Mouse (Mus musculus): ENCODE data around the gene Peli3.
"Not testable (repeated sequence)": the region's sequence is repeated elsewhere in the genome, so short reads cannot be mapped to it uniquely, and the experiment has no call there.

Gene Peli3

DNA sequence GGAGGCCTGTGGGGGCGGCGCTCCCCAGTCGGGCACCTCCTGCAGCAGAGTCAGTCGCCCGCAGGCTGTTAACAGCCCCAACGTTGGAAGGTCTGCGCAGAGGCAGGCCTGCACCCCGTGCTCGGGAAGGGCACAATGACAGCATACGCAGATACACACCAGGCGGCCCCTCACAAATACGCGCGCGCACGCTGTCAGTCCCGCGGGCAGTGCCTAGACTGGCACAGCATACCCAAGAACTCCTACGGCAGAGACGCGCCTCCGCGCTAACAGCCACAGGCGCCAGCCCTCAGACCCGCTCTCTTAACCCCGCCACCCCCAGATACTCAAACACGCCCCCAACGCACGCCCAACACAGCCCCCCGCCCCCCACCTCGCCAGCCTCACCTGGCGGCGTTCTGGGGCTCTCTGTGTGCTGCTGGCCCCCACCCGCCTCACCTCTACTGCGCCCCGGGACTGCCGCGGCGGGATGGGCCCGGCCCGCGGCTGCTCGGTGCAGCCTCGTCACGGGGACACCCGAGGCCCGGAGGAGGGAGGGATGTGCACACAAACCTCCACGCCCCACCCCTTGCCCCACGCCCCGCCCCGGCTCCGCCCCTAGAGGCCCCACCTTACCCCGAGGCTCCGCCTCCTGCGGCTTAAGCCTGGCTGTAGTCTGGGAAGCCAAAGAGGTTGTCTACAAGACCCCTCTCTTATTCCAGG lies at the start of gene Peli3:
Gene Peli3, minus strand, starts transcription at position 577 of the 702 bp plus-strand sequence.
- peak; percentile 61 to 69 for DNase-seq

DNA sequence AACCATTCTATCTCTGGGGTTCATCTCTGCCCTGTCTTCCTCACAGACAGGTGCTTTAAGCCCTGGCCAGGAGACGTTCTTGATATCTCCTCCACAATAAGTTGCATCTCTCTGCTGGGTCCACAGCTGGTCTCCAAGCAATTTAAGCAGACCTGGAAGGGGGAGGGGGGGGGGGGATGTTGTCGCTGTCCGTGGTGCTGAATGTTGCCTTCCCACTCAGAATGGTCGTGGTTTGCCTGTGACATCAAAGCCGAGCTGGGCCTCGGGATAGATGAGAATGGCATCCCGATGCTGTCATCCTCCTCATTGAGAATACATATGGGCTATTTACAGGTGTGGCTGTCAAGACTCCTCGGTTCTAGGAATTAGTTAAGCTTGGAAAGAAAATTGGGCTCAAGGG lies 49.4 kb upstream of the Peli3 start:
- DNase-seq, result no peak

DNA sequence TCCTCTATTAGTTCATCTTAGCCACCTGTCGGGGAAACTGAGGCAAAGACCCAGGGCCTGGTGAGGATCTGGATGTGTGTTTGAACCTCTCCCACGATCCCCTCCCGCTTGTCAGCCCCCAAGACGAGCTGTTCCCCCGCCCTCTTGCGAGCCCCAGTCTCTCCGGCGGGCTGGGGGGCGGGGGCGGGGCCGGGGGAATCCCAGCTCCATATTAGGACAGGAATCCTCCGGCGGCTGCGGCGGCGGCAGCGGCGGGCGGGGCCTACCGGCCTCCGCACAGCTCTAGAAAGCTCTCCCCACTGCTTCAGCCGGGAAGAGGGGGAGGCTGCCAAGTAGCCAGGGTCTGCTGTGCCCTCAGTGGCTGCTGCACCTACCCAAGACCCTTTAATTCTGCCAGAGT lies 47.8 kb upstream of the Peli3 start:
- DNase-seq, result no peak

DNA sequence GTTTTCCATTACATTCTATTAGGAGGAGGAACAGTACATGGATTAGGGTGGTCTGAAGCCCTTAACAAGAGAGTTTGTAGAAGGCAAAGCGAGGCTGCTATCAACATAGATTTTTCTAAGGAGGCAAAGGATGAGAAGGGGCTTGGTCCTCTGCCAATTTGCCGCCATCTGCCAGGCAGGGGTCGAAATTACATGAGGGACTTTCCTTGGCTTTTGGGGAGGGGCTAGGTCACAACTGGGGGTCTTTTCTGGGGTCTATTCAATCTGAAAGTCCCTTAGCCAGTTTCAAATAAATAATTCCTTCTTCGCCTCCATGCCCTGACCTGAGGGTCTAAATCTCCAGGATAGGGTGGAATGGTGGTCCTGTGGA lies 47.3 kb upstream of the Peli3 start, which contains the start of gene Npas4:
Gene Npas4, minus strand, starts transcription at position 61 of the 370 bp plus-strand sequence.
- no peak for DNase-seq

DNA sequence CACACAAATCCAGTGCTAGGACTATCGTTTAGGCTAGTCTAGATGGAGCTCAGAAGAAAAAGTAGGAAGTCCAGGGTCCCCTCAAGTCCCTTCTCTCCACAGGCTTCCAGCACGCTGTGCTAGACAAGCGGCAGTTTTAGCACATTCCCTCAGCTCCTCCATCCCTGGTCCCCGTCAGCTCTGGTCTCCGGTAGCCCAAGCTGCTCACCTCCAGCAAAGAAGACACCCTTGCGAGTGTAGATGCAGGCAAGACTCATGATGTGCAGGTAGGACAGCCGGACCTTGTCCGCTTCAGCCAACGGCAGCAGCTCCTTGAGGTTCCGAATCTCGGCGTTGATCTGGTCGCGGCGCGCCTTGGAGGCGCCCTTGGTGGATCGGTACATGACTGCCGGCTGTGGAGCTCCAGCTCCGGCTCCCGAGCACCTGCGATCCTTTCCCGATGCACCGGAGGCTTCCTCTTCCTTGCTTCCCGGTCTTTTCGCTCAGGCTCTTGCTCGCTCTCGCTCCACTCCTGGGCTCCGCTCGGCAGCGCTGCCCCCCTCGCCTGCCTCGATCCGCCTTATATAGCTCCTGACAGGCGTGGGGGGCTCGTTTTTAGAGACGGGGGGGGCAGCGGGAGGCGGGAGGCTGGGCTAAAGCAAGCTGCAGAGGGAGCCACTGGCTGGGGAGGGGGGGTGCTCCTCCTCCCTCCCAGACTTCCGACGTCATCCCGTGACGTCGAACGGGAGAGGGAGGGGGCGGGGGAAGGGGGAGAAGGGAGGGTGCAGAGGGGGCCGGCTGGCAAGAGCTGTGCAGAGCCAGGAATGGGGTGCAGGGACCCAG lies 46.7 kb upstream of the Peli3 start:
- DNase-seq, result no peak

DNA sequence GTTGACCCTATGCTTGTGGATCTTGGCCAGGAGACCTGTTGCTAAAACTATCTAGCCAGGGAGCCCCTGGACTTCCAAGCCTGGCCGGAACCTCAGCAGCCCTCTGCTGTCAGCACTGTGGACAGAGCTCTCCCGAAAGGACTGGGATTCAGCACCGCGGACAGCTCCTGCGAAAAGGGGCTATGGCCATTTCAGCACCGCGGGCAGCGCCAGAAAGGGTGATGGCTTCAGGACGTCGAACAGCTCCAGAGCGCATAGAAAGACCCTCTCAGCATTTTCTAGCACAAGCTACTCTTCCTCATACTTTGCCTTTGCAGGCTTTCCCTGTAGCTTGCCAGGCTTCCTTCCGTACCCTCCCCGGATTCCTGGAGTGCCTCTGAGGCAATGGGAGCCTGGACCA lies 46.1 kb upstream of the Peli3 start:
- DNase-seq, result peak; percentile 61 to 62

DNA sequence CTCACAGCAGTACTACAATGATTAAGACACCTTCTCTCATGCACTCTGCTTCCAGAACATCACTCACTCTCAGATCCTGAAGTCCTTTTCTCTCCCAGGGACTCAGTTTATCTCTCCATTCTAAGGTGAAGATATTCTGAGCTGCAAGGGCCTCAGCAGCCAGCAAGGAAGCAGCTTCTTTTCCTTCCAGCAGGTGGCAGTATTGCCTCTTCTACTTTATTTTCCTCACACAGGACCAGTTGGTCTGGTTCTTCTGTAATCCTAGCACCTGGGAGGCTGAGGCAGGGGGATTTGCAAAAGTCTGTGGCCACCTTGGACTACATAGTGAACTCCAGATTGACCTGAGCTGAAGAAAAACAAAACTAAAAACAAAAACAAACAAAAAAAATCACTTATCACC lies 38.8 kb upstream of the Peli3 start:
- no peak for DNase-seq

DNA sequence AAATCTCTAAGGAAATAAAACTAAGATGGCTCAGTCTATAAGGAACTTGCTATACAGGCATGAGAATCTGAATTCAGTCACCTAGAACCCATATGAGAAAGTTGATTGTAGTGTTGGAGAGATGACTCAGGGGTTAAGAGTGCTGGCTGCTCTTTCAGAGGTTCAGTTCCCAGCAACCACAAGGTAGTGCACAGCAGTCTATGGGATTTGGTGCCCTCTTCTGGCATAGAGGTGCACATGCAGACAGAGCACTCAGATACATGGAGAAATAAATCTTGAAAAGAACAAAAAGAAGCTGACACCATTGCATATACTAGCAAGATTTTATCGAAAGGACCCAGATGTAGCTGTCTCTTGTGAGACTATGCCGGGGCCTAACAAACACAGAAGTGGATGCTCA lies 25.3 kb upstream of the Peli3 start:
- no peak for DNase-seq

DNA sequence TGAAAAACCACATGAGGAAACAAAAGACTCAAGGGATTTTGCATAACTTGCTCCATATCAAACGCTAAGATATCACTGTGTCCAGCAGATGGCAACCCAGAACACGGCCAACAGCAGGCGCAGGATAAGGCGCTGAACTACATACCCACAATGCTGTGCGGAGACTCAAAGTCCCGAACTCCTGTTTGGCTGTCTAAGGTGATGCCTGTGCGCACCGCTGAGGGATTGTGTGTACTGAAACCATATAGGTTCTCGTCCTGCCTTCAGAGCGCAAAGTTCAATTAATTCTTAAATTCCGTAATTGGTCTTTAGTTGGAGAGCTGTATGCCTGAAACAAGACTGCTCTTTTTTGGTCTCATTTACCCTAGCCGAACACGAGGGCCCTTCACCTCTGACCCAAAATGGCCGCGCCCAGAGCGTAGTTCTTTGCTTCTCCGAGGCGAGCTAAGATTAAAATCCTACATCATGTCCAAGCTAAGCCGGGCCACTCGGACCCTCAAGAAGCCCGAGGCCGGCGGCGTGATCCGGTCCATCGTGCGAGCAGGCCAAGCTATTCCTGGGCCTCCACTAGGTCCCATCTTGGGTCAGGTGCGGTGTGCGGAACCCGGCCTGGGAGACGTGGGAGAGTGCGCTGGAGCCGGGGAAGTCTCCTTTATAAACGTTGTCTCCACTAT lies 19.1 kb upstream of the Peli3 start, which contains the start of gene Mrpl11:
Gene Mrpl11, plus strand, starts transcription at position 220 of the 674 bp plus-strand sequence.
- DNase-seq, result peak; percentile 69 to 80

DNA sequence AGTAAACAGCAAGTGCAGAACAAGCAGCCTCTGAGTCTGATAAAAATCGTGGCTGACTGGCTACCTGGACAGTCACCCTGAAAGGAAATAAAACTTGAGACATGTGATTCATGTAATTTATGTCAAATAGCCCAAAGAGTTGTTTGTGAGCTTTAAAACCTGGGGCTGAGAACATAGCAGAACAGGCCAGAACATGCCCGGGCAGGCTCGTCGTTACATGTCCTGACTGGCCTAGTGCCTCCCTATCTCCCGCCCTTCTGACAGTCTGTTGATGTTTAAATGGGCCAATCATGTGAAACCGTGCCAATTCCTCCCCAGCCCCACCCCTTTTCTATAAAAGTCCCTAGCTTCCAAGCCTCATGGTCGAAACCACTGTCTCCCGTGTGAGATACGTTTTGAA lies 5.7 kb upstream of the Peli3 start:
- not testable (repeated sequence) for DNase-seq

DNA sequence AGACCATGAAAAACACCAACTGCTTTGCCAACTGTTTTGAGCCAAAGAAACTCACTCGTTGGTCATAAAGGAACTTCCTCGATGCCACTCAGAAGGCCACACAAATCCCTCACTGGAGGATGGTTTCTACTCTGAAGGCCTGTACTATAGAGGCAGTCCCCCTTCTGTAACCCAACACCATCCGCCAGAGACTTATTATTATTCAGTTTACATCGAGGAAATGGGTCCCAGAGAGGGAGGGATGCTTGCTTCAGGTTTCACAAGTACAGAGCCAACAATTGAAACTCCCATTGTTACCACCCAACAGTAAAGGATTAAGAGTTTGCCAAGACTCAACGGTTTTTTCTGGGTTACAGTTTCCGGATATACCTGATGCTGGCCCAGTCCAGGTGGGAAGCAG lies 2.6 kb upstream of the Peli3 start:
- no peak for DNase-seq

DNA sequence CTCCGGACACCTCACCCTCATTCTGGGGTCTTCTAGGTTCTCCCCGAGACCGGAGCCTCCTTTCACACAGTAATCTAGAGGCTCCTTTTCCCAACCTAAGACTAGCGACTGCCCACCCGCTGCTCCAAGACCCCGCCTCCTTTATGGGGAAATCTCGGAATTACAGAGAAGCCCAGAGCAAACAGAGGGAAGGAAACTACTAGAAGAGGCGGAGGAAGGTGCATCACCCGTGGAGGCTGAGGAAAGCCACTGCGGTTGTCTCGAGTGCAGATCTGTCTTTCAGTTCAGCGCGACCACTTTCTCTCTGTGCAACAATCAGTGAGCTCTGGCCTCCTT lies 294 bp upstream of the Peli3 start:
- DNase-seq, result no peak

DNA sequence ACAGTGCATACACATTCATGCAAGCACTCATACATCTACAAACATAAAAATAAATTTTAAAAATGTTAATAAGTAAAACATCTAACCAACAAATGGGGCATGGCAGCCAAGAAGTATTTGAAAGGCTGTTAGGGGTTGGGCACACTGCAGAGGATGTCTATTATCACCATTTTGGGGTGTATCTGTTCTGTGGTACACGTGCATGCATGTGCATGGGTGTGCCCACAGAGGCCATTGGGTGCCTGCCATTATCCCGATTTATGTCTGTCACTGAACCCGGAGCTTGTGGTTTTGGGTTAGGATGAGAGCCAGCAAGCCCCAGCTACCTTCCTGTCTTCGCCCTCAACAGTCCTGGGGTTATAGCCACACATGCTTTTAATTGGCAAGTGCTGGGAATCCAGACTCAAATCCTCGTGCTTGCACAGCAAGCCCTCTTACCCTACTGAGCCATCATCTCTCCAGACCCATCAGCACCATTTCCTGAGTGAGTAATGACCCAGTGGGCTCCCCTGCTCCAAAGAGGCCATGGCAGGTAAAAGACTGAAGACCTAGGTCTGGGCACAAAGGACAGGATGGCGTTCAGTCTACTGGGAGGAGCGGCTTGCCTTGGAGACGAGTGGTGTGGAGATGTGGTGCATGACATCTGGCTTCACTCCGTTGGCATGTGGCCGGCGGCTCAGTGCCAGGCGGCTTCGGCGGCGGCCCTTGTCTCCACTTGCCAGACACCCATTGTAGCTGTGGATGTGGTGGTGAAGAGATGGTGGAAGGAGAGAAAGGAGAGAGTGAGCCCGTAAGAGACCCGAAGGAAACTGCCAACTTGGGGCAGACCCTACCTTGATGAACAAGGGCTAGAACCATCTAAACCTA lies 5.2 kb downstream of the Peli3 start:
- DNase-seq, result no peak

DNA sequence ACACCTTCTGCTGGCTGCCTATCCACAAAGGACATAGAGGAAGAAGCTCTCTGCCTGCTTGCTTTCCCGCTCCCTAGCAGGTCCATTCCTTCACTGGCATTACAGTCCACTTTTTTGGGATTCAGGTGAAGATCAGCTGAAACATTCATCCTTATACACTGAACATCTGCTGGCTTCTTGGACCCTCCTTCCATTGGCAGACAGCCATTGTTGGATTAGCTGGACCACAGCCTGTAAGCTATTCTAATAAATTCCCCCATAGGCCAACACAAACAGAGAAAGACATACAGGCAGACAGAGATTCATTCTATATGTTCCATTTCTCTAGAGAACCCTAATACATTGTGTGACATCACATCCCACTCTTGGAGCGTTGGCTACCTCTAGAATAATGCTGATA lies 6.0 kb downstream of the Peli3 start:
- DNase-seq, result no peak

DNA sequence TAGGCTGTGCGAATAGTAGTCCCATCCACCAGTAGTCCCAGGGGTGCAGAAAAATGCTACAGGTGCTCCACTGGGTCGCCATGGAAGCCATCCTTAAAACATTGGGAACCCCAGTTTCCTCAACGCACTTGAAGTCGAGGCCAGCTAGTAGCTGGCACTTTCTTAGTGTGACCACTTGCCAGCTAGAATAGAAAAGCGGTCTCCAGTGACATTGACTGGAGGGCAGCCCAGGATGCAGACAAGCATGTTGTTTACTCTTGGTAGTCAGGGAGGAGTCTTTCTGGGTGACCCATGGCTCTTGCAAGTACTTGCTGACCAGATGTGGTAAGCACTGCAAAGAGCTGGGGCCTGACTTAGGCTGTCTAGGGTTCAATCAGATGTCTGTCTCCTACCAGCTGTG lies 14.1 kb downstream of the Peli3 start:
- no peak for DNase-seq

DNA sequence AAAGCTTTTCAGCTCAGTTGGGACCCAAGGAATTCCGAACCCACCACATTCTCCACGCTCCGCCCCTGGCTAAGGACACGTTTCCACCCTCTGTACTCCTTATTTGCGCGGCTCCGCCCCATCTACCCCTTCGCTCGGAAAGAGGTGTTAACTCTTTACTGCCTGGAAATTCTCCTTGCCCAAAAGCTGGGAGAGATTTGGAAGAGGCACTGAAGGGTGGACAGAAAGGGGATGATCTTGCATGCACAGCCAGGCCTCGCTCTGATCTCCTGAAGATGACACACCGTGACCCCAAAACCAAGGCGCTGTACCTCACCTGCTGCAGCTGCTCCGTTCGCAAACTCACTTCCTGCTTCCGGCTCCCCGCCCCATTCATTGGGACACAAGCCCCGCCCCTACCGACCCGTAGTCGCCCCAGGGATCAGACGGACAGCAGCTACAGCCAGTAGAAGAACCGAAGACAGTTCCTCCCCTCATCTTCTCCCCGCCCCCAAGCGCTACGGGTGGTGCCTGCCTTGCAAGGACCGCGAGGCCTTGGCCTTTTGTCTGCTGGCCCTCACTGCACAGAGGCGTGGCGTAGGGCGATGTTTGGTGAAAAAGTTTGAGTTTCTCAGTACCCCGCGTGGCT lies 14.9 kb downstream of the Peli3 start, which contains the start of gene Dpp3:
Gene Dpp3, minus strand, starts transcription at position 384 of the 628 bp plus-strand sequence.
- DNase-seq, result peak; percentile 97 to 98

DNA sequence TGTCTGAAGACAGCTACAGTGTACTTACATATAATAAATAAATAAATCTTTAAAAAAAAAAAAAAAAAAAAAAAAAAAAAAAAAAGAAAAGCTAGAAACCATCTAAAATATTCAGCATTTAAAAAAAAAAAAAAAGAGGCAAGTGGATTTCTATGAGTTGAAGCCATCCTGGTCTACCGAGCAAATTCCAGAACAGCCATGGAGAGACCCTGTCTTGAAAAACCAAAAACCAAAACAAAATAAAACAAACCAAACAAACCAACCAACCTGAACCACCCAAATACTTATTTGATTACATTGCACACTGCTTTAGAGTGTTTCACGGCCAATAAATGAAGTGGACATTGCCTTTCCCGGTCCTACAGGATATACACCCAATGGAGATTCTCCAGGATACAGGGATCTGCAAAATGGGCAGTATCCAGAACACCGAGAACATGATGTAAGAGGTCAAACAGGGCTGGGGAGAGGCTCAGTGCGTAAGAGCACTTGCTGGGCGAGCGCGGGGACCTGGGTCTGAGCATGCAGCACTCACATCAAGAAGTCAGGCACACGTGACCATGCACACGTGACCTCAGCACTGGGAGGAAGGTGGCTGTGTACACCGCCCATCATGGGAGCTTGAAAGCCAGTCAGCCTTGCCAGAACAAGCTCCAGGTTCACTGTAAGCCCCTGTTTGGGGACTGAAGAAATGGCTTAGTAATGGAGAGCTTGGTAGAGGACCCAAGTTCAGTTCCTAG lies 17.6 kb downstream of the Peli3 start:
- no peak for DNase-seq

DNA sequence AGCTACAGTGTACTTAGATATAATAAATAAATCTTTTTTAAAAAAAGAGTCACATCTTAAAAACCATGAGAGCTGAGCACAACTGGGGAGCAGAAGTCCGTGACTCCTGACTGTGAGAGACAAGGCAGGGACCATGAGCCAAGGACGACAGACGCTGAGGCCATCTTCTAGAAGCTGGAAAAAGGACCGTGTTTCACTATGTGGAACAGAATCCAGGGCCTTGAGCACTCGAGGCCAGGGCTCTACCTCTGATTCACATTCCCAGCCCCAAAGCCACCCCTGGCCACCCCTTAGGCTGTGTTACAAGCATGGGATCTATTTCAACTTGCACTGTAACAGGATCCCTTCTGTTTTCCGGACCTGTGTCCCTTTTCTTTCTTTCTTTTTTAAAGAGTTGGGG lies 23.3 kb downstream of the Peli3 start:
- DNase-seq, result no peak

DNA sequence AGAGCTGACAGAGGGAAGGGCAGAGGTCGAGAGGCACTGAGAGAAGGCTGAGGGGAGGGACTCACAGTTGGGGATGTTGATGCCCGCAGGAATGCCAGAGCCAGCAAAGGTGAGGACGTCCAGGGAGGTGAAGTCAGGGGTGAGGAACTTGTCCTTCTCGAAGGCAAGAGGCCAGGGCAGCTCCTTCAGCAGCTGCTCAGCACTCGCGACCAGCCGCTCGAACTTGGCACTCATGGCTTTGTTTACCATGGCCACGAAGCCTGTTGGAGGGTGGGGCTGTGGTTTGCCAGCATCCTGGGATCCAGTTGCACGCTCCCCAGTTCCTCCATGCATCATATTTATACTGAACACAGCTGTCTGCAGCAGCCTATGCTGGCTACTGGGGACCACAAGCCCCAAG lies 26.1 kb downstream of the Peli3 start:
- DNase-seq, result no peak

DNA sequence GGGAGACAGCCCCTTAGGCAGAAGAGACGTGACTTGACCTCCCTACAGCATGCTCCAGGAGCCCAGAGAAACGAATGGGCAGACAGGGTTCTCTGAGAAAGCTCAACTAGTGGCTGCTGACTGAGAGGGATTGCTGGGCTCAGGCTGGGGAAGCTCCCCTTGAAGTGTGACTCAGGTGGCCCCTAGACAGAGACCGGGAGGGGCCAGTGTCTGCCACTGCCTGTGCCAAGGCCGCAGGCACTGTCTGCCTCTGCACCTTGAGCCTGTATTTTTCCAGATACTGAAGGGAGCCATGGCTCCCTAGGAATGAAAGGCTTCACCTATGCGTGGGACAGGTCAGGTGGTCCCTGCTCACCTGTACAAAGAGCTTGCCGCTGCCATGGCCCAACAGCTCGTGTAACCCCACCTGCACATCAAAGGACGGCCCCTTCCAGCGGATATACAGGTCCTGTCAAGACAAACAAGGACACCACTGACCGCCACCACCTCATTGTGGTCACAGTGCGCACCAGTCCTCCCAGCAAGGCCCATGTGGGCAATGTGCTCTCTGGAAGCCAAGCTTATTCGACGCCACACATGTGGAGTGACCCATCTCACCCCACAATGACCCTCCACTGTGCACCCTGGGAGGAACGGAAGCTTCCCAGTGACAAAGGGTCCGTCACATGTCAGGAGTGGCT lies 26.9 kb downstream of the Peli3 start:
- DNase-seq, result no peak

DNA sequence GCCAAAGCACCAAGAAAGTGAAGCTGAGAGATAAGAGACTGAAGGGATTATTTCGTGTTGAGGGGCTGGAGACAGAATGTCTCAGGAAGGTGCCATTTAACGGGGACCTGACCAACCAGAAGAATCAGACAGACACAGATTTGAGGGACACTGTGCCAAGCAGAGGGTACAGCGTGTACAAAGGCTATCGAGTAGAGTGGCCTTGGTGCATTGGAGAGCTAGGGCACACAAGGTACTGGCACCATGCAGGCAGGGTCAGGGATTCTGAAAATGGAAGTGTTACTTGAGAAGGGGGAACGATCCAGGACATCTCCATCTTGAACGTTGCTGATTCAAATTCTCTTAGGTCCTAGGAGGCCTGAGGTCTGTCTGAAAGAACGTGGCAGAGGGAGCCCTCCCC lies 33.6 kb downstream of the Peli3 start:
- no peak for DNase-seq

All from thymus, adult 18-20 months (tissue).